Mouse (Mus musculus): ENCODE measurements around the gene Adam15. TPM values are rescaled to one million over a fixed set of nuclear protein-coding genes. Genes with fewer than 3 reads are reported as not detected.

Gene Adam15
- polyA plus RNA-seq, 1 experiment: 49.6 TPM

GRCm38 (mm10) chr3:89332476-89332875 lies 17.3 kb downstream of the Adam15 start:
- peaks cover 2% of the 10 kb centered on the region; the same call in 1 of the 2 replicates for H3K27me3 ChIP-seq (ENCODE audit: control insufficient read depth, insufficient read depth, low read length)
- TF ChIP-seq CTCF (IDR thresholded peaks at IDR 0.05; ENCODE audit: extremely low read depth, insufficient read depth, insufficient read length, insufficient replicate concordance) (no peak), POLR2A (IDR thresholded peaks at IDR 0.05; ENCODE audit: low read depth, low read length) (no peak)
- H3K4me1 ChIP-seq (ENCODE audit: control insufficient read depth, insufficient read depth, insufficient read length): peaks cover under 1% of the 10 kb centered on the region
- no peak overlapping the region for H3K4me3 ChIP-seq (ENCODE audit: extremely low read depth, insufficient read depth, insufficient read length)
- H3K27ac ChIP-seq (ENCODE audit: insufficient read depth, low read length): no peak overlapping the region
- 90% methylated on average over 12 of the region's 12 CpGs for WGBS
- no peak for DNase-seq (ENCODE audit: low read depth in 1 of 2, low spot score in 2 of 2)
- no peaks in the 10 kb centered on the region for H3K36me3 ChIP-seq (ENCODE audit: control insufficient read depth, insufficient read depth, low read length)

DNA sequence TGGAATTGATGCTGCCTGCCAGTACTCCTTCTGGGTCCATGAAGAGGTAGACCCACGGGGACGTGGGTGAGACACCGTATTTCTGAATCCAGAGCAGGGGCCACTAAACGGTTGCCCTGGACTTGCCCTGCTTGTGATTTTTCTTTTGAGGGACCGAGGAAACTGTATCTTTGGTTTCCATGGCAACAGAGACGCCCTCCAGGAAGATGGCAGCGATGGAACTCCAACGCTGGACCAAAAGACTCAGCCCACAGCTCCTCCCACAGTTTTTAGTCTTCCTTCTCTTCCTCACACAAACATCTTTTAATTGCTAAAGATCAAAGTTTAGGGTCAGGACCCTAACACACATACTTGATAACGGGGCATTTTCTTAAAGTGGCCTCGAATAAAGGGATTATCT lies 17.8 kb downstream of the Adam15 start:
- no peaks in the 10 kb centered on the region; the same call in 1 of the 2 replicates for H3K4me1 ChIP-seq (ENCODE audit: control insufficient read depth, insufficient read depth, insufficient read length)
- H3K36me3 ChIP-seq (ENCODE audit: control insufficient read depth, insufficient read depth, low read length): no peaks in the 10 kb centered on the region
- no peak overlapping the region for H3K27ac ChIP-seq (ENCODE audit: insufficient read depth, low read length)
- WGBS: 84% methylated on average over 10 of the region's 10 CpGs
- no peak overlapping the region for H3K4me3 ChIP-seq (ENCODE audit: extremely low read depth, insufficient read depth, insufficient read length)
- H3K27me3 ChIP-seq (ENCODE audit: control insufficient read depth, insufficient read depth, low read length): no peaks in the 10 kb centered on the region
- DNase-seq (ENCODE audit: low read depth in 1 of 2, low spot score in 2 of 2): no peak
- TF ChIP-seq POLR2A (IDR thresholded peaks at IDR 0.05; ENCODE audit: low read depth, low read length) (no peak), CTCF (IDR thresholded peaks at IDR 0.05; ENCODE audit: extremely low read depth, insufficient read depth, insufficient read length, insufficient replicate concordance) (no peak)

- 80% methylated on average over 13 of the region's 13 CpGs for WGBS
- Histone ChIP-seq H3K27me3 (ENCODE audit: control insufficient read depth, insufficient read depth, low read length) (no peaks in the 10 kb centered on the region), H3K36me3 (ENCODE audit: control insufficient read depth, insufficient read depth, low read length) (no peaks in the 10 kb centered on the region), H3K4me3 (ENCODE audit: extremely low read depth, insufficient read depth, insufficient read length) (no peak overlapping the region), H3K27ac (ENCODE audit: insufficient read depth, low read length) (no peak overlapping the region), H3K4me1 (ENCODE audit: control insufficient read depth, insufficient read depth, insufficient read length) (no peaks in the 10 kb centered on the region; the same call in 1 of the 2 replicates)
- TF ChIP-seq POLR2A (IDR thresholded peaks at IDR 0.05; ENCODE audit: low read depth, low read length) (no peak), CTCF (IDR thresholded peaks at IDR 0.05; ENCODE audit: extremely low read depth, insufficient read depth, insufficient read length, insufficient replicate concordance) (no peak)
- DNase-seq (ENCODE audit: low read depth in 1 of 2, low spot score in 2 of 2): no peak
These were observed 18.2 kb downstream of the Adam15 start for GRCm38 (mm10) chr3:89331561-89331960.

GRCm38 (mm10) chr3:89330948-89331347 lies 18.8 kb downstream of the Adam15 start:
- Histone ChIP-seq H3K27me3 (ENCODE audit: control insufficient read depth, insufficient read depth, low read length) (no peaks in the 10 kb centered on the region), H3K4me1 (ENCODE audit: control insufficient read depth, insufficient read depth, insufficient read length) (no peaks in the 10 kb centered on the region; the same call in 1 of the 2 replicates), H3K36me3 (ENCODE audit: control insufficient read depth, insufficient read depth, low read length) (no peaks in the 10 kb centered on the region), H3K4me3 (ENCODE audit: extremely low read depth, insufficient read depth, insufficient read length) (no peak overlapping the region), H3K27ac (ENCODE audit: insufficient read depth, low read length) (no peak overlapping the region)
- TF ChIP-seq POLR2A (IDR thresholded peaks at IDR 0.05; ENCODE audit: low read depth, low read length) (no peak), CTCF (IDR thresholded peaks at IDR 0.05; ENCODE audit: extremely low read depth, insufficient read depth, insufficient read length, insufficient replicate concordance) (no peak)
- WGBS: 48% methylated on average over 10 of the region's 10 CpGs
- DNase-seq (ENCODE audit: low read depth in 1 of 2, low spot score in 2 of 2): no peak

GRCm38 (mm10) chr3:89330346-89330745 lies 19.4 kb downstream of the Adam15 start:
- WGBS: 69% methylated on average over 3 of the region's 3 CpGs
- no peak for TF ChIP-seq CTCF (IDR thresholded peaks at IDR 0.05; ENCODE audit: extremely low read depth, insufficient read depth, insufficient read length, insufficient replicate concordance)
- Histone ChIP-seq H3K4me3 (ENCODE audit: extremely low read depth, insufficient read depth, insufficient read length) (no peak overlapping the region), H3K27me3 (ENCODE audit: control insufficient read depth, insufficient read depth, low read length) (no peaks in the 10 kb centered on the region), H3K27ac (ENCODE audit: insufficient read depth, low read length) (no peak overlapping the region), H3K36me3 (ENCODE audit: control insufficient read depth, insufficient read depth, low read length) (no peaks in the 10 kb centered on the region), H3K4me1 (ENCODE audit: control insufficient read depth, insufficient read depth, insufficient read length) (no peaks in the 10 kb centered on the region; the same call in 1 of the 2 replicates)
- no peak for DNase-seq (ENCODE audit: low read depth in 1 of 2, low spot score in 2 of 2)

DNA sequence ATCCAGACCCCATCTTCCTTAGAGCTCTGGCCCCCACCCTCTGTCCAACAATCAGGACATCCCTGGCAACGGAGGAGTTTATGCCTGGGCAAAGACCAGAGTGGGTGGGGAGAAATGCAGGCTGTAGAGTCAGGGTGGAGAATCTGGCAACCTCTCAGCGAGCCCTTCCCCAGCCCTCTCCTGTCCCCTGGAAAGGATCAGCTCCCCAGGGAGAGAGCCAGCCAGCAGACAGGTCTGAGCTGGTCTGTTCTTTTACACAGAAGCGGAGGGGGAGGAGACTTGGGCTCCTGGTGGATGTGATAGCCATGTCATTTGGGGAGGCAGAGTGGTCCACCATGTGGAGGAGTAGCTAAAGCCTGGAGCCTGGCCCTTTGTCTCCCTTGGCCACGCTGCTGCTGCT lies 21.2 kb downstream of the Adam15 start:
- TF ChIP-seq POLR2A (IDR thresholded peaks at IDR 0.05; ENCODE audit: low read depth, low read length): no peak
- no peak for TF ChIP-seq CTCF (IDR thresholded peaks at IDR 0.05; ENCODE audit: extremely low read depth, insufficient read depth, insufficient read length, insufficient replicate concordance)
- H3K27ac ChIP-seq (ENCODE audit: insufficient read depth, low read length): no peak overlapping the region
- H3K4me3 ChIP-seq (ENCODE audit: extremely low read depth, insufficient read depth, insufficient read length): no peak overlapping the region
- no peaks in the 10 kb centered on the region for H3K36me3 ChIP-seq (ENCODE audit: control insufficient read depth, insufficient read depth, low read length)
- no peaks in the 10 kb centered on the region; the same call in 1 of the 2 replicates for H3K4me1 ChIP-seq (ENCODE audit: control insufficient read depth, insufficient read depth, insufficient read length)
- DNase-seq (ENCODE audit: low read depth in 1 of 2, low spot score in 2 of 2): no peak
- 0 out of 2 replicates have a peak, but pooled peaks cover 2% of the 10 kb centered on the region for H3K27me3 ChIP-seq (ENCODE audit: control insufficient read depth, insufficient read depth, low read length)
- WGBS: 60% methylated on average over 4 of the region's 4 CpGs

DNA sequence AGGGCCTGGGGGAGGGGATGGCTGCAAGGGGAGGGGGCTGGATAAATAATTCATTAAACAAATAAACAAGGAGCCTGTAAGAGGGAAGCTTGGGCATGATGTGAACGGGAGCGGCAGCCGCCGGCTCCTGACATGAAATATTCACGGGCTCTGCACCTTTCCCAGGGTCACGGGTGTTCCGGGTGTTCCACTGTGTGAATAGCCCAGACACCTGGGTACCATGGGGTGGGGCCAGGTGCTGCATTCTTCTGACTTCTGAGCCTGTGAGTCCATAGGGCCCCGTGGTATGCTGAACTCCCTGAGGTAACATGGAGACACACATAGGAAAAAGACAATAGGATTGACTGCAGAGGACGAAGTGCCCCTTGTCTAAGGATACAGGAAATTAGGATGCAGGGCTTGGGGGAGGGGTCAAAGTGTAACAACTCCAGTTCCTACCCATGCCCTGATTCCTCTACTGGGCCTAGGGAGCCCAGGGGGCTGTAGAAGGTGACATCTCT lies 22.4 kb downstream of the Adam15 start:
- Histone ChIP-seq H3K4me1 (ENCODE audit: control insufficient read depth, insufficient read depth, insufficient read length) (no peaks in the 10 kb centered on the region; the same call in 1 of the 2 replicates), H3K27ac (ENCODE audit: insufficient read depth, low read length) (no peak overlapping the region), H3K27me3 (ENCODE audit: control insufficient read depth, insufficient read depth, low read length) (peaks cover 7% of the 10 kb centered on the region; the same call in 1 of the 2 replicates), H3K36me3 (ENCODE audit: control insufficient read depth, insufficient read depth, low read length) (no peaks in the 10 kb centered on the region), H3K4me3 (ENCODE audit: extremely low read depth, insufficient read depth, insufficient read length) (no peak overlapping the region)
- no peak for DNase-seq (ENCODE audit: low read depth in 1 of 2, low spot score in 2 of 2)
- TF ChIP-seq CTCF (IDR thresholded peaks at IDR 0.05; ENCODE audit: extremely low read depth, insufficient read depth, insufficient read length, insufficient replicate concordance) (no peak), POLR2A (IDR thresholded peaks at IDR 0.05; ENCODE audit: low read depth, low read length) (no peak)
- WGBS: 81% methylated on average over 9 of the region's 9 CpGs
